Mouse (Mus musculus) thymus, adult 18-20 months (tissue): ENCODE results near the gene H2-M5.
"Not testable (repeated sequence)": the region's sequence is repeated elsewhere in the genome, so short reads cannot be mapped to it uniquely, and the experiment has no call there.

Experiments used
- DNase-seq, 2 experiments: peaks; one replicate each; pipeline ENCODE4 v3.0.0; 2022; ENCODE audit warnings: mixed read lengths in 2 of 2

The H2-M5 gene

GRCm38 (mm10) chr17:36992336-36993104 lies 3.2 kb upstream of the H2-M5 start:
- DNase-seq, result no peak

- not testable (repeated sequence) for DNase-seq
Measured at GRCm38 (mm10) chr17:36990630-36991029, 1.3 kb upstream of the H2-M5 start.

GRCm38 (mm10) chr17:36988475-36988874 lies 862 bp downstream of the H2-M5 start:
- no peak for DNase-seq

GRCm38 (mm10) chr17:36982253-36983155 lies 6.8 kb downstream of the H2-M5 start:
- DNase-seq, result no peak

- DNase-seq, result no peak
Measured at GRCm38 (mm10) chr17:36981845-36982244, 7.5 kb downstream of the H2-M5 start.

- no peak for DNase-seq
Measured at GRCm38 (mm10) chr17:36981221-36981813, 8.0 kb downstream of the H2-M5 start, which contains the start of gene 2410137M14Rik. 2410137M14Rik (minus strand) TSS chr17:36981237.

- no peak for DNase-seq
Measured at GRCm38 (mm10) chr17:36973271-36973787, 16.0 kb downstream of the H2-M5 start.

- no peak for DNase-seq
Measured at GRCm38 (mm10) chr17:36972791-36973190, 16.5 kb downstream of the H2-M5 start.

GRCm38 (mm10) chr17:36971172-36971850 lies 18.0 kb downstream of the H2-M5 start:
- DNase-seq, result no peak

GRCm38 (mm10) chr17:36970316-36970890 lies 18.9 kb downstream of the H2-M5 start:
- DNase-seq, result no peak

- no peak for DNase-seq
Measured at GRCm38 (mm10) chr17:36966875-36967274, 22.5 kb downstream of the H2-M5 start.

GRCm38 (mm10) chr17:36961125-36961524 lies 28.2 kb downstream of the H2-M5 start:
- DNase-seq, result no peak

- no peak for DNase-seq
Measured at GRCm38 (mm10) chr17:36958884-36959283, 30.5 kb downstream of the H2-M5 start.

GRCm38 (mm10) chr17:36957999-36958743 lies 31.2 kb downstream of the H2-M5 start, which contains the start of the genes Znrd1 and Znrd1as:
Znrd1 (minus strand) TSS chr17:36958559.
Znrd1as (plus strand) TSS chr17:36958592.
- peak; percentile 79 to 87 for DNase-seq

- no peak for DNase-seq
Measured at GRCm38 (mm10) chr17:36953062-36953461, 36.3 kb downstream of the H2-M5 start.

- DNase-seq, result no peak
Measured at GRCm38 (mm10) chr17:36952631-36953030, 36.7 kb downstream of the H2-M5 start.

GRCm38 (mm10) chr17:36950981-36951947 lies 38.1 kb downstream of the H2-M5 start, which contains the start of gene Ppp1r11:
Ppp1r11 (minus strand) TSS chr17:36951741.
- peak; percentile 92 to 96 for DNase-seq

GRCm38 (mm10) chr17:36949265-36949664 lies 40.1 kb downstream of the H2-M5 start:
- no peak for DNase-seq

GRCm38 (mm10) chr17:36948286-36948685 lies 41.1 kb downstream of the H2-M5 start:
- no peak for DNase-seq
